Mouse (Mus musculus) hindbrain, embryonic 16.5 days (tissue): ENCODE measurements around the gene Olfr961. TPM values are rescaled to one million over a fixed set of nuclear protein-coding genes. Genes with fewer than 3 reads are reported as not detected.

Source experiments
- ATAC-seq: fragments of 200-750 bp; cut with Nextera tagmentation; 2 replicates; pipeline ENCODE4 v1.8.0; 2017; ENCODE audit warnings: moderate TSS enrichment, moderate library complexity
- H3K27ac ChIP-seq: fragments of 300-500 bp; sonication (generic); 2 replicates; pipeline ENCODE4 v1.5.1; 2014; ENCODE audit warnings: low read depth, mild to moderate bottlenecking, control low read depth, low read length, moderate library complexity
- H3K27me3 ChIP-seq: fragments of 300-500 bp; sonication (generic); replicated peaks from 2 replicates; pipeline ENCODE4 v1.6.1; 2014; ENCODE audit warnings: low read length; ENCODE audit not compliant: control insufficient read depth, insufficient read depth
- H3K36me3 ChIP-seq: fragments of 300-500 bp; sonication (generic); 2 replicates; pipeline ENCODE4 v1.6.1; 2014; ENCODE audit warnings: mild to moderate bottlenecking, low read length, moderate library complexity, mixed read lengths; ENCODE audit not compliant: control insufficient read depth, insufficient read depth
- H3K4me1 ChIP-seq: fragments of 300-500 bp; sonication (generic); 2 replicates; pipeline ENCODE4 v1.6.1; 2014; ENCODE audit warnings: low read depth, low read length; ENCODE audit not compliant: control insufficient read depth, insufficient read depth
- H3K4me2 ChIP-seq: fragments of 300-500 bp; sonication (generic); 2 replicates; pipeline ENCODE4 v1.6.1; 2014; ENCODE audit warnings: mild to moderate bottlenecking, low read length, control low read depth, moderate library complexity
- H3K4me3 ChIP-seq: fragments of 300-500 bp; sonication (generic); 2 replicates; pipeline ENCODE4 v1.5.1; 2014; ENCODE audit warnings: mild to moderate bottlenecking, low read length, control low read depth, moderate library complexity
- H3K9ac ChIP-seq: fragments of 300-500 bp; sonication (generic); 2 replicates; pipeline ENCODE4 v1.6.1; 2014; ENCODE audit warnings: low read depth, mild to moderate bottlenecking, control low read depth, low read length, moderate library complexity
- H3K9me3 ChIP-seq: fragments of 300-500 bp; sonication (generic); 2 replicates; pipeline ENCODE4 v1.6.1; 2014; ENCODE audit warnings: mild to moderate bottlenecking, low read length, moderate library complexity; ENCODE audit not compliant: control insufficient read depth
- WGBS: fragments of 180-500 bp; shearing (Covaris S2); extraction: QIAGEN DNeasy Blood & Tissue Kit; methylation state at CpG from one replicate; pipeline ENCODE4 v1.1.7; 2014; 5-methylcytosine and 5-hydroxymethylcytosine counted together
- polyA plus RNA-seq: library from polyadenylated mRNA; unstranded; fragments of >200 nt; fragmentation: Nextera tagmentation; extraction: Ambion mirVana; gene quantifications from 2 replicates; pipeline ENCODE4 v1.2.1, GENCODE M21; 2015

Olfr961 gene
- not detected in 2 replicates for polyA plus RNA-seq

- Histone ChIP-seq H3K36me3 (no peaks in the 10 kb centered on the region), H3K4me3 (no peak within 1 kb of the TSS), H3K27me3 (no peaks in the 10 kb centered on the region), H3K4me1 (no peaks in the 10 kb centered on the region), H3K4me2 (no peak within 1 kb of the TSS), H3K27ac (no peak within 1 kb of the TSS), H3K9ac (no peak within 1 kb of the TSS), H3K9me3 (no peaks in the 10 kb centered on the region)
- ATAC-seq = no peak
These were observed at the start of gene Olfr961 for GRCm38 (mm10) chr9:39644785-39645184. TSS of gene Olfr961 (plus strand) at chr9:39645085.

GRCm38 (mm10) chr9:39602536-39603332 lies 42.2 kb upstream of the Olfr961 start:
- Histone ChIP-seq H3K4me1 (no peaks in the 10 kb centered on the region; the same call in 1 of the 2 replicates), H3K27ac (peak overlapping the region; percentile 78), H3K4me2 (peak overlapping the region; percentile 61), H3K36me3 (peaks cover 6% of the 10 kb centered on the region), H3K9me3 (no peaks in the 10 kb centered on the region), H3K27me3 (no peaks in the 10 kb centered on the region), H3K9ac (peak overlapping the region; percentile 65), H3K4me3 (peak overlapping the region; percentile 50)
- WGBS = under 1% methylated on average over 19 of the region's 19 CpGs
- peak; percentile 93 for ATAC-seq

- Histone ChIP-seq H3K27ac (peak overlapping the region; percentile 78), H3K9me3 (no peaks in the 10 kb centered on the region), H3K9ac (peak overlapping the region; percentile 65), H3K4me3 (peak overlapping the region; percentile 50), H3K36me3 (peaks cover 4% of the 10 kb centered on the region; the same call in 1 of the 2 replicates), H3K4me2 (peak overlapping the region; percentile 61), H3K27me3 (no peaks in the 10 kb centered on the region), H3K4me1 (no peaks in the 10 kb centered on the region; the same call in 1 of the 2 replicates)
- under 1% methylated on average over 9 of the region's 9 CpGs for whole genome bisulfite sequencing
- peak; percentile 81 for ATAC-seq
These were observed 41.5 kb upstream of the Olfr961 start for GRCm38 (mm10) chr9:39603333-39603845.

GRCm38 (mm10) chr9:39603999-39604453 lies 40.9 kb upstream of the Olfr961 start, which contains the start of gene AW551984:
TSS of gene AW551984 (minus strand) at chr9:39604403.
- Histone ChIP-seq H3K9ac (peak within 1 kb of the TSS; percentile 65), H3K27ac (peak within 1 kb of the TSS; percentile 78), H3K27me3 (no peaks in the 10 kb centered on the region), H3K9me3 (no peaks in the 10 kb centered on the region), H3K4me2 (peak within 1 kb of the TSS; percentile 61), H3K36me3 (peaks cover 4% of the 10 kb centered on the region; the same call in 1 of the 2 replicates), H3K4me3 (peak within 1 kb of the TSS; percentile 50), H3K4me1 (no peaks in the 10 kb centered on the region; the same call in 1 of the 2 replicates)
- 1% methylated on average over 8 of the region's 8 CpGs for WGBS
- peak; percentile 60 for ATAC-seq

- Histone ChIP-seq H3K27ac (no peak overlapping the region), H3K36me3 (no peaks in the 10 kb centered on the region), H3K4me3 (no peak overlapping the region), H3K9ac (no peak overlapping the region), H3K9me3 (no peaks in the 10 kb centered on the region), H3K4me1 (no peaks in the 10 kb centered on the region; the same call in 1 of the 2 replicates), H3K4me2 (no peak overlapping the region), H3K27me3 (no peaks in the 10 kb centered on the region)
- ATAC-seq = no peak
These were observed 36.4 kb upstream of the Olfr961 start for GRCm38 (mm10) chr9:39608497-39608896.

- Histone ChIP-seq H3K9ac (no peak within 1 kb of the TSS), H3K9me3 (no peaks in the 10 kb centered on the region), H3K4me2 (no peak within 1 kb of the TSS), H3K4me1 (no peaks in the 10 kb centered on the region), H3K4me3 (no peak within 1 kb of the TSS), H3K27me3 (no peaks in the 10 kb centered on the region), H3K36me3 (no peaks in the 10 kb centered on the region), H3K27ac (no peak within 1 kb of the TSS)
- ATAC-seq = no peak
- WGBS = 75% methylated on average over 3 of the region's 3 CpGs
These were observed 34.5 kb upstream of the Olfr961 start, which contains the start of gene Olfr148 for GRCm38 (mm10) chr9:39610355-39610754. TSS of gene Olfr148 (plus strand) at chr9:39610655.

GRCm38 (mm10) chr9:39611953-39612352 lies 32.9 kb upstream of the Olfr961 start:
- WGBS = 76% methylated on average over 1 of the region's 1 CpGs
- no peaks in the 10 kb centered on the region for H3K9me3 ChIP-seq
- H3K9ac ChIP-seq = no peak overlapping the region
- no peaks in the 10 kb centered on the region for H3K4me1 ChIP-seq
- H3K27me3 ChIP-seq = no peaks in the 10 kb centered on the region
- H3K4me3 ChIP-seq = no peak overlapping the region
- H3K27ac ChIP-seq = no peak overlapping the region
- ATAC-seq = no peak
- H3K4me2 ChIP-seq = no peak overlapping the region
- no peaks in the 10 kb centered on the region for H3K36me3 ChIP-seq

- no peak for ATAC-seq
- no peaks in the 10 kb centered on the region for H3K9me3 ChIP-seq
- H3K27me3 ChIP-seq = no peaks in the 10 kb centered on the region
- H3K9ac ChIP-seq = no peak within 1 kb of the TSS
- WGBS = 58% methylated on average over 1 of the region's 1 CpGs
- H3K36me3 ChIP-seq = no peaks in the 10 kb centered on the region
- H3K27ac ChIP-seq = no peak within 1 kb of the TSS
- H3K4me2 ChIP-seq = no peak within 1 kb of the TSS
- no peaks in the 10 kb centered on the region for H3K4me1 ChIP-seq
- H3K4me3 ChIP-seq = no peak within 1 kb of the TSS
These were observed 23.8 kb upstream of the Olfr961 start, which contains the start of gene Olfr960 for GRCm38 (mm10) chr9:39621073-39621472. TSS of gene Olfr960 (plus strand) at chr9:39621373.

- 96% methylated on average over 3 of the region's 3 CpGs for WGBS
- ATAC-seq = no peak
- no peaks in the 10 kb centered on the region for H3K9me3 ChIP-seq
- no peak overlapping the region for H3K9ac ChIP-seq
- H3K27ac ChIP-seq = no peak overlapping the region
- no peak overlapping the region for H3K4me3 ChIP-seq
- no peaks in the 10 kb centered on the region for H3K4me1 ChIP-seq
- H3K36me3 ChIP-seq = no peaks in the 10 kb centered on the region
- no peaks in the 10 kb centered on the region for H3K27me3 ChIP-seq
- H3K4me2 ChIP-seq = no peak overlapping the region
These were observed 21.1 kb upstream of the Olfr961 start for GRCm38 (mm10) chr9:39623783-39624182.
